Mouse (Mus musculus): Measurements from ENCODE around the gene Kcnq1. TPM values are rescaled to one million over a fixed set of nuclear protein-coding genes. Genes with fewer than 3 reads are reported as not detected.

Gene Kcnq1
- polyA plus RNA-seq, 1 experiment, result not detected

GRCm38 (mm10) chr7:143318512-143318911, 212.3 kb downstream of the Kcnq1 start:
- no peaks in the 10 kb centered on the region for H3K36me3 ChIP-seq (ENCODE audit: control insufficient read depth, insufficient read depth)
- no peaks in the 10 kb centered on the region for H3K27me3 ChIP-seq (ENCODE audit: control insufficient read depth, insufficient read depth, insufficient read length)
- H3K79me2 ChIP-seq (ENCODE audit: control insufficient read depth, insufficient read depth), result no peaks in the 10 kb centered on the region
- no peaks in the 10 kb centered on the region for H3K79me3 ChIP-seq (ENCODE audit: low read depth)
- H3ac ChIP-seq (ENCODE audit: control insufficient read depth, insufficient read length, low read depth), result no peak overlapping the region
- no peak overlapping the region for H3K4me3 ChIP-seq (ENCODE audit: insufficient read depth, poor library complexity, severe bottlenecking)
- TF ChIP-seq MAX (IDR thresholded peaks at IDR 0.05) (no peak), USF1 (IDR thresholded peaks at IDR 0.05; ENCODE audit: low read depth) (no peak)

GRCm38 (mm10) chr7:143320367-143320766, 214.2 kb downstream of the Kcnq1 start:
- H3K79me2 ChIP-seq (ENCODE audit: control insufficient read depth, insufficient read depth), result no peaks in the 10 kb centered on the region
- H3K27me3 ChIP-seq (ENCODE audit: control insufficient read depth, insufficient read depth, insufficient read length), result no peaks in the 10 kb centered on the region
- H3K79me3 ChIP-seq (ENCODE audit: low read depth), result no peaks in the 10 kb centered on the region
- TF ChIP-seq MYOG (IDR thresholded peaks at IDR 0.05; ENCODE audit: control insufficient read depth, extremely low read depth, insufficient read length), result no peak
- no peak for TF ChIP-seq MYOD1 (IDR thresholded peaks at IDR 0.05; ENCODE audit: control insufficient read depth, insufficient read length, low read depth)
- no peak for TF ChIP-seq MAX (IDR thresholded peaks at IDR 0.05)
- TF ChIP-seq CTCF (IDR thresholded peaks at IDR 0.05; ENCODE audit: control insufficient read depth, insufficient read depth, insufficient read length), result no peak
- no peak for TF ChIP-seq USF1 (IDR thresholded peaks at IDR 0.05; ENCODE audit: low read depth)
- no peak for TF ChIP-seq CEBPB (IDR thresholded peaks at IDR 0.05; ENCODE audit: low read depth)
- TF ChIP-seq FOSL1 (IDR thresholded peaks at IDR 0.05; ENCODE audit: insufficient read depth, low read length, poor library complexity, severe bottlenecking), result no peak
- H3K36me3 ChIP-seq (ENCODE audit: control insufficient read depth, insufficient read depth), result no peaks in the 10 kb centered on the region
- H3K4me3 ChIP-seq (ENCODE audit: insufficient read depth, poor library complexity, severe bottlenecking), result no peak overlapping the region
- no peak overlapping the region for H3ac ChIP-seq (ENCODE audit: control insufficient read depth, insufficient read length, low read depth)

GRCm38 (mm10) chr7:143325051-143325450, 218.9 kb downstream of the Kcnq1 start:
- Histone ChIP-seq H3K79me3 (ENCODE audit: low read depth) (no peaks in the 10 kb centered on the region), H3K4me3 (ENCODE audit: insufficient read depth, poor library complexity, severe bottlenecking) (no peak overlapping the region), H3K79me2 (ENCODE audit: control insufficient read depth, insufficient read depth) (no peaks in the 10 kb centered on the region), H3ac (ENCODE audit: control insufficient read depth, insufficient read length, low read depth) (no peak overlapping the region), H3K36me3 (ENCODE audit: control insufficient read depth, insufficient read depth) (no peaks in the 10 kb centered on the region), H3K27me3 (ENCODE audit: control insufficient read depth, insufficient read depth, insufficient read length) (peaks cover 19% of the 10 kb centered on the region)
- TF ChIP-seq CTCF (IDR thresholded peaks at IDR 0.05; ENCODE audit: control insufficient read depth, insufficient read depth, insufficient read length) (no peak), CEBPB (IDR thresholded peaks at IDR 0.05; ENCODE audit: low read depth) (no peak), MYOG (IDR thresholded peaks at IDR 0.05; ENCODE audit: control insufficient read depth, extremely low read depth, insufficient read length) (no peak), FOSL1 (IDR thresholded peaks at IDR 0.05; ENCODE audit: insufficient read depth, low read length, poor library complexity, severe bottlenecking) (no peak), MYOD1 (IDR thresholded peaks at IDR 0.05; ENCODE audit: control insufficient read depth, insufficient read length, low read depth) (no peak), USF1 (IDR thresholded peaks at IDR 0.05; ENCODE audit: low read depth) (no peak), MAX (IDR thresholded peaks at IDR 0.05) (no peak)

GRCm38 (mm10) chr7:143328185-143328915, 222.2 kb downstream of the Kcnq1 start:
- peaks cover 29% of the 10 kb centered on the region for H3K27me3 ChIP-seq (ENCODE audit: control insufficient read depth, insufficient read depth, insufficient read length)
- no peak overlapping the region for H3K4me3 ChIP-seq (ENCODE audit: insufficient read depth, poor library complexity, severe bottlenecking)
- H3K79me3 ChIP-seq (ENCODE audit: low read depth), result no peaks in the 10 kb centered on the region
- TF ChIP-seq MYOD1 (IDR thresholded peaks at IDR 0.05; ENCODE audit: control insufficient read depth, insufficient read length, low read depth), result no peak
- no peak for TF ChIP-seq MAX (IDR thresholded peaks at IDR 0.05)
- no peak for TF ChIP-seq CTCF (IDR thresholded peaks at IDR 0.05; ENCODE audit: control insufficient read depth, insufficient read depth, insufficient read length)
- TF ChIP-seq CEBPB (IDR thresholded peaks at IDR 0.05; ENCODE audit: low read depth), result no peak
- no peak for TF ChIP-seq FOSL1 (IDR thresholded peaks at IDR 0.05; ENCODE audit: insufficient read depth, low read length, poor library complexity, severe bottlenecking)
- no peak for TF ChIP-seq MYOG (IDR thresholded peaks at IDR 0.05; ENCODE audit: control insufficient read depth, extremely low read depth, insufficient read length)
- TF ChIP-seq USF1 (IDR thresholded peaks at IDR 0.05; ENCODE audit: low read depth), result no peak
- H3K79me2 ChIP-seq (ENCODE audit: control insufficient read depth, insufficient read depth), result no peaks in the 10 kb centered on the region
- H3K36me3 ChIP-seq (ENCODE audit: control insufficient read depth, insufficient read depth), result no peaks in the 10 kb centered on the region
- H3ac ChIP-seq (ENCODE audit: control insufficient read depth, insufficient read length, low read depth), result no peak overlapping the region

- Histone ChIP-seq H3K27me3 (ENCODE audit: control insufficient read depth, insufficient read depth, insufficient read length) (peaks cover 33% of the 10 kb centered on the region), H3K4me3 (ENCODE audit: insufficient read depth, poor library complexity, severe bottlenecking) (no peak overlapping the region), H3K79me3 (ENCODE audit: low read depth) (no peaks in the 10 kb centered on the region), H3K79me2 (ENCODE audit: control insufficient read depth, insufficient read depth) (no peaks in the 10 kb centered on the region), H3ac (ENCODE audit: control insufficient read depth, insufficient read length, low read depth) (no peak overlapping the region), H3K36me3 (ENCODE audit: control insufficient read depth, insufficient read depth) (no peaks in the 10 kb centered on the region)
- no peak for TF ChIP-seq CTCF (IDR thresholded peaks at IDR 0.05; ENCODE audit: control insufficient read depth, insufficient read depth, insufficient read length)
- no peak for TF ChIP-seq CEBPB (IDR thresholded peaks at IDR 0.05; ENCODE audit: low read depth)
Observed at GRCm38 (mm10) chr7:143329110-143329810, 223.1 kb downstream of the Kcnq1 start.

GRCm38 (mm10) chr7:143333040-143333439, 226.9 kb downstream of the Kcnq1 start:
- H3K79me2 ChIP-seq (ENCODE audit: control insufficient read depth, insufficient read depth), result no peaks in the 10 kb centered on the region
- no peaks in the 10 kb centered on the region for H3K36me3 ChIP-seq (ENCODE audit: control insufficient read depth, insufficient read depth)
- no peak for TF ChIP-seq FOSL1 (IDR thresholded peaks at IDR 0.05; ENCODE audit: insufficient read depth, low read length, poor library complexity, severe bottlenecking)
- no peak for TF ChIP-seq CEBPB (IDR thresholded peaks at IDR 0.05; ENCODE audit: low read depth)
- H3K4me3 ChIP-seq (ENCODE audit: insufficient read depth, poor library complexity, severe bottlenecking), result no peak overlapping the region
- H3K27me3 ChIP-seq (ENCODE audit: control insufficient read depth, insufficient read depth, insufficient read length), result peaks cover 34% of the 10 kb centered on the region
- H3ac ChIP-seq (ENCODE audit: control insufficient read depth, insufficient read length, low read depth), result no peak overlapping the region
- no peaks in the 10 kb centered on the region for H3K79me3 ChIP-seq (ENCODE audit: low read depth)

Data from C2C12 (cell line).